Mouse (Mus musculus) left cerebral cortex, adult 2 months (tissue): Measurements from ENCODE around the gene Fgfr2. TPM values are rescaled to one million over a fixed set of nuclear protein-coding genes. Genes with fewer than 3 reads are reported as not detected.

Experiments used
- DNase-seq, 2 experiments: peaks; one replicate each; pipeline ENCODE4 v3.0.0; 2021 to 2022; ENCODE audit warnings: low spot score in 2 of 2, mixed read lengths in 1 of 2; ENCODE audit errors: extremely low spot score in 1 of 2
- H3K27ac ChIP-seq: fragments of 200-600 bp; 2 replicates; pipeline ENCODE4 v1.8.1; 2022
- H3K4me3 ChIP-seq: fragments of 200-600 bp; 2 replicates; pipeline ENCODE4 v1.8.1; 2022
- CTCF ChIP-seq: fragments of 200-600 bp; IDR thresholded peaks from 2 replicates; pipeline ENCODE4 v1.8.1; 2022; ENCODE audit warnings: antibody characterized with exemption, mild to moderate bottlenecking, moderate library complexity
- intact Hi-C: fragments of 180-260 bp; cut with DNase I; formaldehyde crosslinking; loops from one replicate; pipeline ENCODE4 v1.15.1; 2025
- total RNA-seq, 2 experiments: library from RNA; stranded (reverse); gene quantifications; 2 replicates each; pipeline ENCODE4 v1.2.3; 2021

Gene Fgfr2
- total RNA-seq, 2 experiments from 2014 or later = 47.3 to 47.4 TPM

DNA sequence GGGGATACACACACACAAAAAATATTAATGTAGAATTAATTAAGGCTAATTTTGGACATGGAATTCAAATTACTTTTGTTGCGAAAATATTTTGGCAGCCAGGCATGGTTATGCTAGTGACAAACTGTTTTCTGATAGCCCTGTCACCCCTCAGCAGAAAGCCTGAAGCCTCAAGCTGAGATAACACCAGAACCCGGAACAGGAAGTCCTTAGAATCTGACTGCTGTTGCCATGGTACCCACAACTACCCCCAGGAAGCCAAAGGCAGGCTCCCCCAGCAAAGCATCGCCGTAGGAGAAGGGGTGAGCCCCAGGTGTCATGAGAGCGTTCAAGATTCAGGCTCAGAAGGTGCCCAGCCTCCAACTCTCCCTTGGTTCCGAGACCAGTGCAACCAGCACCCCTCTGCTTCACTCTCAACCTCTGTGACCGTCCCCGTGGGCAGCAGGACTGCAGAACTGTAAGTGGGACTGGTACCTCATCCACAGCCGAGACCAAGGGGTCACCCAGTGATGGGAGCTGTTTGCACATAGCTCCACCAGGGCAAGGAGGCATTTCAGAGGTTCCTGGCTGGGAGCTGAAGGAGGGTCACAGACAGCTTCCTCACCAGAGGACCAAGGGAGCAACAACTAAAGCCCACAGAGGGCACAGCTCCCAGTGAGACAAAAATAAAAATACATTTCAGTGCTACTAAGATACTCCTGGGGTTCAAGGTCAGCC lies 2349.1 kb downstream of the Fgfr2 start, which contains the start of gene Btbd16:
Btbd16 (plus strand) TSS at position 156 of the 717 bp plus-strand sequence.
- TF ChIP-seq CTCF = no peak
- no peak within 1 kb of the TSS for H3K4me3 ChIP-seq
- no peak for DNase-seq
- H3K27ac ChIP-seq = no peak within 1 kb of the TSS
- intact Hi-C loops = loop anchor here (5.0 kb wide), 2 partner anchors 53 to 288 kb away; no protein-coding TSS in a partner anchor

DNA sequence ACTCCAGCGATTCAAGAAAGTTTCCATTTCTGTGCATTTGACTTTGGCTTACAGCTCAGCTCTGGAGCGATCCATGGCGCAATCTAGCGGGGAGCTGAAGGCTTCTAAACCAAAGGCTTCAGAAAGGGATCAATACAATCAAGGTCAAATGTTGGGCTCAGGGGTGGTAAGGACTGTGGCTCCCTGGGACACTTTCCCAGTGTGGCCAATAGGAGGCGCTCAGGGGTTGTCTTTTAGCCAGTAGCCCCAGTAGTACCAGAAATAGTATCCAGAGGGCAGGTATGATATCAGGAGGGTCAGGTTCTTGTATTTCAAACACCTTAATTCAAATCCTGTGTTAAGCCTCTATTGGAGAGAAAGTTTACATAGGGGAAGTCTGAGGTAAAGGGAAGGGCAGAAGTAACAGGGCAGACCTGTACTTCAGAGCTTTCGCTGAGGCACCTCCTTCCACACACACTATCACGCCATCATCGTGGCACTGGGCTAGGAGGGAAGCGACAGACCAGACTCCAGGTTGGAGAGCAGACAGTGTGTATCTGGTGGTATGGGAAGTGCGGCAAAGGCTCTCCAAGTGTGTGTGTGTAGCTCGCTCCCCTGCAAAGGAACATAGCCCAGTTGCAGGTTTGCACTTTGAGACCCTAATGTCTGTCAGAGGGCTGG lies 2349.8 kb downstream of the Fgfr2 start:
- Histone ChIP-seq H3K27ac (no peak overlapping the region), H3K4me3 (no peak overlapping the region)
- intact Hi-C loops = loop anchor here (5.0 kb wide), 2 partner anchors 54 to 289 kb away; no protein-coding TSS in a partner anchor
- peak; percentile 72 for TF ChIP-seq CTCF
- no peak for DNase-seq

DNA sequence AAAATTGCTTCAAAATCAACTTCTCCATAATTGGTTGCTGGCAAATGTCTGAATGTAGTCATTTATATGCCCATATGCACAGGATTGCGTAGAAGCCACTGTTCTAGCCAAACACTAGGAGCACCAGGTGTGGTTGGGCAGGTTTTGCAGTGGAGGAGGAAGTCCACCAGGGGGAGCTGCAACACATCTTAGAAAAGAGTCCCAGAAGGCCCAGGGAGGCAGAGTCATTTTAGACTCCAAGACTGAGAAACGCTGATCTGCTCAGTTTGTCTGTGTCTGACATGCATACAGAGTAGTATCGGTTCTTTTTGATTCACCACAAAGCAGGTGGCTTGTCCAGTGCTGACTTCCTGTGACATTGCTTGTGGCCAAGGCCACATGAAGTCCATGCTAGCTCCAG lies 2352.4 kb downstream of the Fgfr2 start:
- peak; percentile 75 to 88 for DNase-seq

DNA sequence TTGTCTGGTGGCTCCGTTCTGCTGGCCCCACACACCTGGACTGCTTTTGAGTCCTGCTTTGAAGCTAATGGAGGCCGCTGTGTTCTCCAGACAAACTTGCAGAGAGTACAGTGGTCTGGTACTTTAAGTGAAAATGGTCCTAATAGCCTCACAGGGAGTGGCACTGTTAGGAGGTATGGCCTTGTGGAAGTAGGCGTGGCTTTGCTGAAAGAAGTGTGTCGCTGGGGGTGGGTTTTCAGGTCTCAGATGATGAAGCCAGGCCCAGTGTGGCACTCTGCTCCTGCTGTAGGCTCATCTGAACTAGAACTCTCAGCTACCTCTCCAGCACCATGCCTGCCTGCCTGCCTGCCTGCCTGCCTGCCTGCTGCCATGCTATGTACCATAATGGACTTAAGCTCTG lies 2355.0 kb downstream of the Fgfr2 start:
- DNase-seq = no peak
- no peak overlapping the region for H3K27ac ChIP-seq
- no peak overlapping the region for H3K4me3 ChIP-seq
- no peak for TF ChIP-seq CTCF
- intact Hi-C loops = no loop called here

More for the DNA sequence above, 2352.4 kb downstream of the Fgfr2 start:
- H3K4me3 ChIP-seq = no peak overlapping the region
- no peak overlapping the region for H3K27ac ChIP-seq
- TF ChIP-seq CTCF = peak; percentile 92
- intact Hi-C loops = loop anchor here (2.0 to 5.0 kb wide), 3 partner anchors 57 to 292 kb away; no protein-coding TSS in a partner anchor

DNA sequence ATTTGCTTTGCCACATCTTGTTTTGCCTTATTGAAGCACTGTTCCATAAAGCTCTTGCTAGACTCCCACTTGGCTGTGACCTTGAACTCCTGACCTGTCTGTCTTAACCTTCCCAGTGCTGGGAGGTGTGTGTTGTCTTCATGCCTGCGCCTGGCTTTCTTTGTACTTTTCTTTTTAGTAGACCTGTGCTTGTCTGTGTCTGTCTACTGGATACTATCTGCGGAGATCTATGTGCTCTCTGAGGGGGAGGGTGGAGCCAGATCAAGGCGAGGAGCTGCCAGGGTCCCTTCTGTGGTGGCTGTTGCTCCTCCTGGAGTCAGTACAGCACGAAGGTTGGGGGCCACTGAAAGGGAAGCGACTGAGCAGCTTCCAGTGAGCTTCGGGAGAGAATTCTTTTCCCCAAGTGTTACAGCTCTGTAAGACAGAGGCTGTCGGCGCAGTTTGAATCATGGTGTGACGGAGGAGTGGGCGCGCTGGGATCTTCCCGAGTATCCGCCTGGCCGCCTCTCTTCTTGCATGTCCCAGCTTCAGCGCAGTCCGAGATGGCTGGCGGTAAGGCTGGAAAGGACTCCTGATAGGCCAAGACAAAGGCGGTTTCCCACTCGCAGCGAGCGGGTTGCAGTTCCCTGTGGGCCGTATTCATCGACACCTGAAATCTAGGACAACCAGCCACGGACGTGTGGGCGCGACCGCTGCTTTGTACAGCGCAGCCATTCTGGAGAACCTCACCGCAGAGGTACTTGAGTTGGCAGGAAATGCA lies 2356.6 kb downstream of the Fgfr2 start:
- no peak for TF ChIP-seq CTCF
- Histone ChIP-seq H3K27ac (no peak overlapping the region), H3K4me3 (no peak overlapping the region)
- intact Hi-C loops = no loop called here
- DNase-seq = no peak

DNA sequence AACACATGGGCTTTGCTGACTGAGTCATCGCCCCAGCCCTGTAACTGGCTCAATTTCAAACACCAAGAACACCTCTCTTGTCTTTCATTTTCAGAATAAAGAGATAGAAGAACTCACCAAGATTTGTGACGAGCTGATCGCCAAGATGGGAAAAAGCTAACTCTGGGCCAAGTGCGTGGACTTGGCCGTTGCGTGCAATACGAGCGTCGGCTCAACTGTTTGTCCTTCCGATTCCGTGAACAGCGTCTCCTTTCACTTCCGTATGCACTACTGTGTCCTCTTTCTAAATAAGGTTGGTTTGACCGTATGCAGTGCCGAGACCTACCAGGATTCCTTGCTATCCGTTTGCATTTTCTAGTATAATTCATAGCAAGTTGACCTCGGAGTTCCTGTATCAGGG lies 2359.0 kb downstream of the Fgfr2 start:
- Histone ChIP-seq H3K27ac (no peak overlapping the region), H3K4me3 (no peak overlapping the region)
- DNase-seq = no peak
- no peak for TF ChIP-seq CTCF
- intact Hi-C loops = loop anchor here (5.0 kb wide), 2 partner anchors 217 to 1117 kb away; no protein-coding TSS in a partner anchor

DNA sequence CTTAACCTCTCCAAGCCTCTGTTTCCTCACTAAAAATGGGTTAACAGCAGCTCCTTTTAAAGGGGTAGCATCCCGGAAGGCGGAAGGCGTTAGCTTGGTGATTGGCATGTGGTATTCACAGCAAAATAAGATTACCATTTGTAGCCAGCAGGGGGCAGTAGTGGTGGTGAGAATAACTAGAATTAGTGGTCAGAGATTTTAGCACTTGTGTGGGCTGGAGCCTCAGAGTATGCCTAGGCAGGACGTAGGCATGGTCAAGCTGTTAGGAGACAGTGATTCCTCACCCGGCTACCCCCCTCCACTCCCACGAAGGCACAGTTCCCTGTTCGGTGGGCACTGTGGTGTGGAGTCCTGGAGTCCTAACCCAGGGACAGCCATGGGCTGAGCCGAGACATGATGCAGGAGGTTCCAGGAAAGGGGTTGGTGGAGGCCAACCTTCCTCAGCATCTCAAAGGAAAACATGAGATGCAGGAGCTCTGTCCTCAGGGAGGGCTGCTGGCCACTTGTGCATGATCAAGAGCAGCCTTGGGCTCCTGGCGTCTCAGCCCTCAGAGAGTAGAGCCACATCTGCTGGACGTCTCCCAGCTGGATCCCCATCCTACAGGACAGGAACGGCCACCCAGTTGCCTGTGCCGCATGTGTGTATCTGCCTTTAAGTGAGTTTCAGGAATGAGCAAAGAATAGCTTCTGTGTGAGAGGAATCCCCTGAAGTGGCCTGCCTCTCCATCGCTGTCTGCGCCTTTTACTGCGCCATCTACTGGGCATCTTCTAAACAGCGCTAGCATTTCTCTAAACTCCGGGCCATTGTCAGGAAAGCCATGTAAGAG lies 2360.9 kb downstream of the Fgfr2 start:
- intact Hi-C loops = loop anchor here (1.0 to 5.0 kb wide), 4 partner anchors 89 to 1115 kb away; no protein-coding TSS in a partner anchor
- H3K27ac ChIP-seq = no peak overlapping the region
- peak; percentile 77 for TF ChIP-seq CTCF

DNA sequence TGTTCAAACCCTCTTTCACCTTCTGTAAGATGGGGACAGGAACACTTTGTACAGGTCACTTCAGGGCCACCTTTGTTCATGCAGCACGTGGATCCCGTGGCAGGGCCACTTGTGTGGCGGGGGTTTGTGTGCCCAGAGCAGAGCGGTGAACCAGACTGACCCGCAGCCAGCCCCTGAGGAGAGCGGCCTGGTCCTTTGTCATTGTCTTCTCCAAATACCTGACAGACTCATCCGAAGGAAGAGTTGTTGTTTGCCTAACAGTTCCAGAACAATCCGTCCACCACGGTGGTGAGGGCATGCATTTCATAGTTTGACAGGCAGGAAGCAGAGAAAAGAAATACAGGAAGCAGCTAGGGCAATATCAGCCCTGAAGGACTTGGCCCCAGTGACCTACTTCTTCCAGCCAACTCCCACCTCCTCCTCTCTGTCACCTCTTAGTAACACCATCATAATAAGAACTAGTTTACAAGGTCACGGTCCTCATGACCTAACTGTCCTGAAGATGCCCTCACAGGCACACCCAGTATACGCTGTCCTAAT lies 2365.8 kb downstream of the Fgfr2 start:
- TF ChIP-seq CTCF = no peak
- intact Hi-C loops = loop anchor here (5.0 kb wide), 2 partner anchors 65 to 155 kb away; no protein-coding TSS in a partner anchor
- DNase-seq = no peak
- H3K27ac ChIP-seq = no peak overlapping the region
- no peak overlapping the region for H3K4me3 ChIP-seq

More for the DNA sequence above, 2360.9 kb downstream of the Fgfr2 start:
- DNase-seq = peak; percentile 69 to 73
- no peak overlapping the region for H3K4me3 ChIP-seq

DNA sequence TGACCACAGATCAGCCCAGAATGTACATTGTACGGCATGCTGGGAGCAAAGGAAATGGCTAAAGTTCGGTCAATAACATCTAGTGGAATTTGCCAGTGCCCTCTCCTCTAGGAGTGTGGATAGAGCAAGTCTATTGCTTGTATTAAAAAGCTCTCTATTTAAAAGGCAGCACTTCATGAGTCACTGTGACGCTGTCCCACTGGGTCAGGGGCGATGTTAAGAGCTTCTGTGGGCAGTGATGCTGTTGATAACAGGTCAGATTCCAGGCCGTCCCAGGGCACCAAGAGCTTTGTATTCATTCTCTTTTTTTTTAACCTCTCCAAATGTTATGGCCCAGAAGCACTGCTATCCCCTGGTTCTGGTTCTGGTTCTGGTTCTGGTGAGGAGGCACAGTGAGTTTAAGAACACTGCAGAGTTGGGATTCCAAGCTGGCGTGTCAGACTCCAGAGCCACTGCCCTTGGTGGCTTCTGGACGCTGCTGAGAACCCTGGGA lies 2366.8 kb downstream of the Fgfr2 start:
- no peak for TF ChIP-seq CTCF
- Histone ChIP-seq H3K4me3 (no peak overlapping the region), H3K27ac (no peak overlapping the region)
- intact Hi-C loops = loop anchor here (5.0 kb wide), 2 partner anchors 64 to 154 kb away; no protein-coding TSS in a partner anchor
- no peak for DNase-seq

DNA sequence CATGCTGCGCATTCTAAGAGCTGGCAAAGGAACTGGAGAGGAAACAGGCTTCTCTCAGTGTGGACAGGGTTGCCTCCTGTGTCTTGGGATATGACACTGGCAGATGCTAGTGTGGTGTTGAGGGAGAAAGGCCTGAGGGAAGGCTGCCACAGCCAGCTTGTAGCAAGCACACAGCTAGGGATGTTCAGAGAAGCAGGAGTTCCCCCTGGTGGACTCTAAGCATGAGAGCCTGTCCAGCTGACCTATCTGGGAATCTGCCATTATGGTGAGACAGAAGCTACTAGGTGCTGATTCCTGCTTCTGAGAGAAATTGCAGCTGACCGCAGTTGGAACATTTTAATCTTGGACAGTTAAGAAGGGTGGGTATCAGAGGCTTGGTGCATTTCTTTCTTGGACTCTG lies 2368.4 kb downstream of the Fgfr2 start:
- intact Hi-C loops = loop anchor here (5.0 kb wide), 2 partner anchors 62 to 152 kb away; no protein-coding TSS in a partner anchor
- Histone ChIP-seq H3K4me3 (no peak overlapping the region), H3K27ac (peak overlapping the region; percentile 24; the same call in 1 of the 2 replicates)
- peak; percentile 52 for TF ChIP-seq CTCF
- no peak for DNase-seq
